Mouse (Mus musculus) liver, embryonic 12.5 days (tissue): ENCODE data around the gene Slc9b2. TPM values are rescaled to one million over a fixed set of nuclear protein-coding genes. Genes with fewer than 3 reads are reported as not detected.

Experiments used
- ATAC-seq: fragments of 200-750 bp; cut with Nextera tagmentation; 2 replicates; pipeline ENCODE4 v1.8.0; 2017; ENCODE audit warnings: moderate number of reproducible peaks, mild to moderate bottlenecking, moderate library complexity
- H3K27ac ChIP-seq: fragments of 300-500 bp; sonication (generic); 2 replicates; pipeline ENCODE4 v1.5.1; 2016; ENCODE audit warnings: mild to moderate bottlenecking
- H3K27me3 ChIP-seq: fragments of 300-500 bp; sonication (generic); replicated peaks from 2 replicates; pipeline ENCODE4 v1.6.1; 2016; ENCODE audit warnings: mild to moderate bottlenecking, moderate library complexity
- H3K36me3 ChIP-seq: fragments of 300-500 bp; sonication (generic); 2 replicates; pipeline ENCODE4 v1.6.1; 2016; ENCODE audit warnings: mild to moderate bottlenecking, moderate library complexity
- H3K4me1 ChIP-seq: fragments of 300-500 bp; sonication (generic); 2 replicates; pipeline ENCODE4 v1.6.1; 2016
- H3K4me2 ChIP-seq: fragments of 300-500 bp; sonication (generic); 2 replicates; pipeline ENCODE4 v1.6.1; 2016; ENCODE audit warnings: mild to moderate bottlenecking, moderate library complexity
- H3K4me3 ChIP-seq: fragments of 300-500 bp; sonication (generic); 2 replicates; pipeline ENCODE4 v1.5.1; 2016; ENCODE audit warnings: mild to moderate bottlenecking, moderate library complexity
- H3K9ac ChIP-seq: fragments of 300-500 bp; sonication (generic); 2 replicates; pipeline ENCODE4 v1.6.1; 2016; ENCODE audit warnings: mild to moderate bottlenecking, moderate library complexity
- H3K9me3 ChIP-seq: fragments of 300-500 bp; sonication (generic); replicated peaks from 2 replicates; pipeline ENCODE4 v1.6.1; 2016; ENCODE audit warnings: mild to moderate bottlenecking, moderate library complexity
- WGBS: fragments of 180-500 bp; shearing (Covaris S2); methylation state at CpG from one replicate; pipeline ENCODE4 v1.1.7; 2016; ENCODE audit not compliant: insufficient replicate concordance; 5-methylcytosine and 5-hydroxymethylcytosine counted together
- polyA plus RNA-seq: library from polyadenylated mRNA; unstranded; fragments of >200 nt; fragmentation: Nextera tagmentation; extraction: Ambion mirVana; gene quantifications from 2 replicates; pipeline ENCODE4 v1.2.1, GENCODE M21; 2016

Gene Slc9b2
- polyA plus RNA-seq: 0.24 and 0.49 TPM in 2 replicates

GRCm38 (mm10) chr3:135307411-135308259, at the start of gene Slc9b2:
Slc9b2 (plus strand) TSS chr3:135307700.
- peak; percentile 90 for ATAC-seq
- no peaks in the 10 kb centered on the region for H3K36me3 ChIP-seq
- no peak within 1 kb of the TSS for H3K9ac ChIP-seq
- peaks cover 14% of the 10 kb centered on the region for H3K4me1 ChIP-seq
- H3K4me3 ChIP-seq: peak within 1 kb of the TSS; percentile 36
- 9% methylated on average over 28 of the region's 28 CpGs for WGBS
- H3K4me2 ChIP-seq: peak within 1 kb of the TSS; percentile 65
- H3K27ac ChIP-seq: no peak within 1 kb of the TSS
- H3K27me3 ChIP-seq: peaks cover 13% of the 10 kb centered on the region; the same call in 1 of the 2 replicates
- H3K9me3 ChIP-seq: no peaks in the 10 kb centered on the region

DNA sequence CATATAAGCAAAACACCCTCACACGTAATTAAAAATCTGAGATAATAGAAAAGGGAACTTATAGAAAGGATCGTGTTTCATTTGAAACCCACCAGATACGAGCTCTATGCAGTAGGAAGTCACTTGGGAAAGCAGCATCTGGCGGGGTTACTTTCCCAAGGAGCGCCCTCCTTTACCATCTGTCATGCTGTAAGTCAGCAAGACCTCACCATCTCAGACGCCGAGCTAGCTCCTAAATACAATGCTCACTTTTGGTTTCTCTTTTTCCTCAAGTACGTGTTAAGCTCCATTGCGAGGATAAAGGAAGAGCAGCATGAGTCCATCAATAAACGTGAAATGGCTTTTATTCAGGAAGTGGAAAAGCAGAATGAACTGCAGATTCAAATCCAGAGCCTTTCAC, 48.6 kb upstream of the Slc9b2 start:
- 89% methylated on average over 10 of the region's 10 CpGs for WGBS
- no peak overlapping the region for H3K9ac ChIP-seq
- no peaks in the 10 kb centered on the region for H3K9me3 ChIP-seq
- H3K4me1 ChIP-seq: no peaks in the 10 kb centered on the region
- no peak overlapping the region for H3K27ac ChIP-seq
- H3K36me3 ChIP-seq: peaks cover 95% of the 10 kb centered on the region
- no peaks in the 10 kb centered on the region for H3K27me3 ChIP-seq
- no peak overlapping the region for H3K4me2 ChIP-seq
- ATAC-seq: no peak
- no peak overlapping the region for H3K4me3 ChIP-seq

DNA sequence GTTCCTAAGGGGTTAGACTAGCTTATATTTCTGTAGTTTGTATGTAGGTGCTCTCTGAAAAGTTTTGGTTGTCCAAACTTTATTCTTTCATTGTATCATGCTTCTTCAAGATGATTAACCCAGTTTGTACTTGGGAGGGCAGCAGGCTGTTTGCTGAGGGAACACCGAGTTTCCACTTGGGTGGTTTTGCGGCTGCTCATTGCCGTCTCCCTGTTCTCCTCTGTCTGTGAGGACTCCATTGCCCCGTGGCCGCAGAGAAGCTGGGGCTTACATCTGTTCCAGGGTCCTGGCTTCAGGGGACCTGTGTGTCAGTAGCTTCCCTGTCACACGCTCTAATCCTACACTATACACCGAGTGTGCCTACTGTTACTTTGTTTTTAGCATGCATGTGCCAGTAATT, 47.3 kb upstream of the Slc9b2 start:
- no peaks in the 10 kb centered on the region for H3K27me3 ChIP-seq
- H3K4me2 ChIP-seq: no peak overlapping the region
- ATAC-seq: no peak
- no peak overlapping the region for H3K9ac ChIP-seq
- peaks cover 97% of the 10 kb centered on the region for H3K36me3 ChIP-seq
- H3K27ac ChIP-seq: no peak overlapping the region
- H3K4me3 ChIP-seq: no peak overlapping the region
- H3K9me3 ChIP-seq: no peaks in the 10 kb centered on the region
- WGBS: 90% methylated on average over 7 of the region's 7 CpGs
- H3K4me1 ChIP-seq: no peaks in the 10 kb centered on the region

DNA sequence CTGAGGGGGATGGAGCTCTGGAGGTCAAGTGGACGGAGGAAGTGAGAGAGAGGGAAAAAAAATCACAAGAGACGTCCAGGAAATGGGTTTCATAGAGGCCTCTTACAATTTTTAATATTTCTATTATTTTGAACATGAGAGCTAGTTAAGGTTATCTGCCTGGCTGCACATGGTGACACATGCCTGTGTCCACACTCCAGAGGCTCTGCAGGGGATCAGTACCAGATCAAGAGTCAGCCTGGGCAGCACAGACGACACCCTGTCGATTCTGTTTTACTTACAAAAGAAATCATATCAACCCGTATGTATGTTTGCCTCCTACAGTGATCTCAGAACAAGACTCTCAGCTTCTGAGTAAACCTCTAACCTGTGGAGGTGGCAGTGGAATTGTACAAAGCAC, 38.9 kb upstream of the Slc9b2 start:
- no peak overlapping the region for H3K9ac ChIP-seq
- no peaks in the 10 kb centered on the region for H3K27me3 ChIP-seq
- no peaks in the 10 kb centered on the region for H3K4me1 ChIP-seq
- no peak overlapping the region for H3K4me3 ChIP-seq
- peaks cover 97% of the 10 kb centered on the region for H3K36me3 ChIP-seq
- no peak for ATAC-seq
- H3K9me3 ChIP-seq: no peaks in the 10 kb centered on the region
- WGBS: 90% methylated on average over 5 of the region's 5 CpGs
- no peak overlapping the region for H3K4me2 ChIP-seq
- no peak overlapping the region for H3K27ac ChIP-seq

GRCm38 (mm10) chr3:135269391-135269990, 38.0 kb upstream of the Slc9b2 start:
- Histone ChIP-seq H3K4me3 (no peak overlapping the region), H3K36me3 (peaks cover 92% of the 10 kb centered on the region), H3K9me3 (no peaks in the 10 kb centered on the region), H3K4me1 (no peaks in the 10 kb centered on the region), H3K9ac (no peak overlapping the region), H3K27ac (no peak overlapping the region), H3K27me3 (no peaks in the 10 kb centered on the region), H3K4me2 (no peak overlapping the region)
- WGBS: 84% methylated on average over 10 of the region's 10 CpGs
- ATAC-seq: peak; percentile 55

DNA sequence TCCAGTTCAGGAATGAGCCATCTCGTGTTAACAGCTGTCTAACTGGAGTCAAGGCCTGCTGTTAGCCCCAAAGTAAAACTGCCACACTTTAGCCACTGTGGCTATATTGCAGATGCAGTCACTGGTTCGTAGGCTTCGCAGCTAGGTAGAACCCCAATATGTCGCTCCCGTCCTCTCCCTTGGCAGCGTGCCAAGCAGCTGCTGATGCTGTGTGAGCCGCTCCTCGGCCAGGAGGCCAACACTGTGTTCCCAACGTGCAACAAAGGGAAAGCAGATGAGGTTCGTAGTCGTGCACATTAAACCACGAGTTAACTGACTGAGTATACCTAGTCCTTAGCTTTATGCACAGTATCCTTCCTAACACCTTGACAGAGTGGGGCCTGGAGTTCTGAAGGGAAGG, 34.9 kb upstream of the Slc9b2 start:
- Histone ChIP-seq H3K27me3 (no peaks in the 10 kb centered on the region), H3K4me1 (no peaks in the 10 kb centered on the region), H3K27ac (no peak overlapping the region), H3K4me2 (no peak overlapping the region), H3K9me3 (no peaks in the 10 kb centered on the region), H3K9ac (no peak overlapping the region), H3K36me3 (peaks cover 65% of the 10 kb centered on the region), H3K4me3 (no peak overlapping the region)
- 87% methylated on average over 12 of the region's 12 CpGs for WGBS
- no peak for ATAC-seq

GRCm38 (mm10) chr3:135273047-135273446, 34.5 kb upstream of the Slc9b2 start:
- Histone ChIP-seq H3K27me3 (no peaks in the 10 kb centered on the region), H3K4me1 (no peaks in the 10 kb centered on the region), H3K27ac (no peak overlapping the region), H3K9ac (no peak overlapping the region), H3K36me3 (peaks cover 61% of the 10 kb centered on the region), H3K4me2 (no peak overlapping the region), H3K9me3 (no peaks in the 10 kb centered on the region), H3K4me3 (no peak overlapping the region)
- 86% methylated on average over 13 of the region's 13 CpGs for WGBS
- no peak for ATAC-seq

GRCm38 (mm10) chr3:135280160-135280559, 27.3 kb upstream of the Slc9b2 start:
- ATAC-seq: no peak
- Histone ChIP-seq H3K27me3 (no peaks in the 10 kb centered on the region), H3K9me3 (no peaks in the 10 kb centered on the region), H3K27ac (no peak overlapping the region), H3K9ac (no peak overlapping the region), H3K36me3 (no peaks in the 10 kb centered on the region), H3K4me1 (no peaks in the 10 kb centered on the region), H3K4me3 (no peak overlapping the region), H3K4me2 (no peak overlapping the region)
- 56% methylated on average over 4 of the region's 4 CpGs for WGBS

GRCm38 (mm10) chr3:135280669-135281415, 26.7 kb upstream of the Slc9b2 start, which contains the start of gene Bdh2:
Bdh2 (plus strand) TSS chr3:135281221.
- Histone ChIP-seq H3K9ac (no peak within 1 kb of the TSS), H3K27me3 (no peaks in the 10 kb centered on the region), H3K4me3 (no peak within 1 kb of the TSS), H3K4me2 (peak within 1 kb of the TSS; percentile 21; the same call in 1 of the 2 replicates), H3K4me1 (no peaks in the 10 kb centered on the region), H3K36me3 (no peaks in the 10 kb centered on the region), H3K9me3 (no peaks in the 10 kb centered on the region), H3K27ac (no peak within 1 kb of the TSS)
- WGBS: 25% methylated on average over 14 of the region's 14 CpGs
- ATAC-seq: 0 out of 2 replicates have a peak, but pooled peaks have one; percentile 40

GRCm38 (mm10) chr3:135281701-135282100, 25.8 kb upstream of the Slc9b2 start:
- H3K4me2 ChIP-seq: no peak overlapping the region
- no peaks in the 10 kb centered on the region for H3K27me3 ChIP-seq
- ATAC-seq: no peak
- H3K9ac ChIP-seq: no peak overlapping the region
- no peaks in the 10 kb centered on the region for H3K4me1 ChIP-seq
- H3K36me3 ChIP-seq: no peaks in the 10 kb centered on the region
- 71% methylated on average over 8 of the region's 8 CpGs for WGBS
- no peak overlapping the region for H3K27ac ChIP-seq
- H3K9me3 ChIP-seq: no peaks in the 10 kb centered on the region
- H3K4me3 ChIP-seq: no peak overlapping the region

DNA sequence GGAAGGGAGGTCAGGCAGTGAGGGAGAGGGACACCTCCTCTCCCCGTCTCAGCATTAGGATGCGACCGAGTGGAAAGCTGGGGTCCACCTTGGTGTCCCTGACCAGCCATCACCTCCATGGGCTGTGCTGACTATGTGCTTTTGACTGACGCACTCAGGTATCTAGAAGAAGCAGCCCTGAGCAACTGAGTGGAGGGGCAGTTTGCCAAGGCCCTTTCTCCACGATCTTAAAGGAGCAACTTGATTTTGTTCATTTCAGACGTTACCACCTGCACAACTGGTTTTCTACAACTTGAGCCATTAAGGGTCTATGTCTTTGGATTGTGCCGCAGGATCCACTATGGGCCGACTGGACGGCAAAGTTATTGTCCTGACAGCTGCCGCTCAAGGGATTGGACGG, 22.2 kb upstream of the Slc9b2 start:
- no peak overlapping the region for H3K27ac ChIP-seq
- H3K9me3 ChIP-seq: no peaks in the 10 kb centered on the region
- H3K27me3 ChIP-seq: no peaks in the 10 kb centered on the region
- H3K9ac ChIP-seq: no peak overlapping the region
- no peaks in the 10 kb centered on the region for H3K4me1 ChIP-seq
- no peak for ATAC-seq
- no peaks in the 10 kb centered on the region for H3K36me3 ChIP-seq
- 79% methylated on average over 11 of the region's 11 CpGs for WGBS
- H3K4me3 ChIP-seq: no peak overlapping the region
- no peak overlapping the region for H3K4me2 ChIP-seq

GRCm38 (mm10) chr3:135285807-135286206, 21.7 kb upstream of the Slc9b2 start:
- 64% methylated on average over 3 of the region's 3 CpGs for WGBS
- Histone ChIP-seq H3K4me3 (no peak overlapping the region), H3K27ac (no peak overlapping the region), H3K27me3 (no peaks in the 10 kb centered on the region), H3K36me3 (no peaks in the 10 kb centered on the region), H3K4me1 (no peaks in the 10 kb centered on the region), H3K4me2 (no peak overlapping the region), H3K9ac (no peak overlapping the region), H3K9me3 (no peaks in the 10 kb centered on the region)
- no peak for ATAC-seq
